Mouse (Mus musculus): Measurements from ENCODE around the gene Scn8a.

The Scn8a gene

GRCm38 (mm10) chr15:101070762-101071161, 201.1 kb downstream of the Scn8a start:
- peak; percentile 89 for DNase-seq (ENCODE audit: low spot score)

- DNase-seq (ENCODE audit: low spot score) = no peak
Observed at GRCm38 (mm10) chr15:101072736-101073135, 203.1 kb downstream of the Scn8a start.

GRCm38 (mm10) chr15:101074067-101074466, 204.4 kb downstream of the Scn8a start:
- no peak for DNase-seq (ENCODE audit: low spot score)

GRCm38 (mm10) chr15:101075150-101075549, 205.5 kb downstream of the Scn8a start:
- no peak for DNase-seq (ENCODE audit: low spot score)

- no peak for DNase-seq (ENCODE audit: low spot score)
Observed at GRCm38 (mm10) chr15:101075656-101076055, 206.0 kb downstream of the Scn8a start.

GRCm38 (mm10) chr15:101076071-101077000, 206.7 kb downstream of the Scn8a start:
- DNase-seq (ENCODE audit: low spot score) = no peak

- DNase-seq (ENCODE audit: low spot score) = no peak
Observed at GRCm38 (mm10) chr15:101077001-101077812, 207.5 kb downstream of the Scn8a start.

GRCm38 (mm10) chr15:101077813-101078730, 208.4 kb downstream of the Scn8a start, which contains the start of gene Fignl2:
TSS of gene Fignl2 (minus strand) at chr15:101078567.
- no peak for DNase-seq (ENCODE audit: low spot score)

GRCm38 (mm10) chr15:101078731-101079156, 209.1 kb downstream of the Scn8a start:
- peak; percentile 84 for DNase-seq (ENCODE audit: low spot score)

- no peak for DNase-seq (ENCODE audit: low spot score)
Observed at GRCm38 (mm10) chr15:101080031-101080520, 210.4 kb downstream of the Scn8a start.

- DNase-seq (ENCODE audit: low spot score) = no peak
Observed at GRCm38 (mm10) chr15:101081035-101081548, 211.4 kb downstream of the Scn8a start.

- DNase-seq (ENCODE audit: low spot score) = no peak
Observed at GRCm38 (mm10) chr15:101082236-101082635, 212.6 kb downstream of the Scn8a start.

- DNase-seq (ENCODE audit: low spot score) = no peak
Observed at GRCm38 (mm10) chr15:101084499-101084898, 214.8 kb downstream of the Scn8a start.

GRCm38 (mm10) chr15:101086451-101086850, 216.8 kb downstream of the Scn8a start:
- DNase-seq (ENCODE audit: low spot score) = no peak

GRCm38 (mm10) chr15:101086956-101087355, 217.3 kb downstream of the Scn8a start:
- no peak for DNase-seq (ENCODE audit: low spot score)

GRCm38 (mm10) chr15:101088291-101088690, 218.6 kb downstream of the Scn8a start:
- DNase-seq (ENCODE audit: low spot score) = no peak

GRCm38 (mm10) chr15:101091551-101091950, 221.9 kb downstream of the Scn8a start:
- no peak for DNase-seq (ENCODE audit: low spot score)

- no peak for DNase-seq (ENCODE audit: low spot score)
Observed at GRCm38 (mm10) chr15:101092121-101092828, 222.6 kb downstream of the Scn8a start.

GRCm38 (mm10) chr15:101092829-101093648, 223.4 kb downstream of the Scn8a start:
- peak; percentile 52 for DNase-seq (ENCODE audit: low spot score)

- no peak for DNase-seq (ENCODE audit: low spot score)
Observed at GRCm38 (mm10) chr15:101093988-101094387, 224.3 kb downstream of the Scn8a start.
